In the genomic region with DNA sequence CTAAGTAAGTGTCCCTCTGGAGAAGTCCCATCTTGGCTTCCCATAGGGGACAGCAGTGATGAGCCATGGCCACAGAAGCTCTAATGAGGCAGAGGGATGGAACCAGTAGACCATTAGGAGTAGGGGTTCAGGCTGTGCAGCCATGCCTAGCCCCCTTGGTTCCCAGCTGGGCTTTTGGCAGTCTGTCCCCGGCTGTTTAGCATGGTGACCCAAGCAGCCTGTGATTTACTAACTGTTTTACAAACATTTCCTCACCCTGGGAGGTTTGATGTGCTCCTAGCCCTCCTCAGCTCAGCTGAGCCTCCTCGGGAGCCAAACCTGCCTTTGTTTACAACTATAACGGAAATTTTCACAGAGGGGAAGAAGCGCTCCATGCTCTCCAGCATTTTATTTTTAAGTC, we compare ENCODE assay signal across 12 mouse cellular contexts.
A peak's percentile ranks its signal among the peaks of the same experiment; 100 is the strongest.
DNase-seq lines count a peak whose midpoint lies in the region; ATAC-seq lines count a peak whose summit lies in the region.
"Had no signal": no experiment of that assay in that cellular context is flagged by ENCODE, and none has a peak within 500 bp of the region (broad histone marks: within the 10 kb centered on the region; RNA-seq: fewer than 3 reads in every experiment).

No protein-coding gene starts in this region.

- no peak overlapping the region for H3K4me3 ChIP-seq in kidney, embryonic 15.5 days (replicated peaks)
- H3K4me3 ChIP-seq in intestine, embryonic 15.5 days (replicated peaks): no peak overlapping the region

- H3K4me1 ChIP-seq in kidney, embryonic 15.5 days: peaks cover 40% of the 10 kb centered on the region
- H3K4me1 ChIP-seq in intestine, embryonic 15.5 days (replicated peaks): peaks cover 5% of the 10 kb centered on the region; the same call in 1 of the 2 replicates

- WGBS in kidney, embryonic 15.5 days: 21% methylated on average over 4 of the region's 4 CpGs
- WGBS in intestine, embryonic 15.5 days: 35% methylated on average over 4 of the region's 4 CpGs

- DNase-seq in cerebellum, postnatal 10 days: peak; percentile 41 to 63
- DNase-seq in cerebellum, adult 11-12 months: no peak
- no peak for DNase-seq in kidney, adult 8-10 months
- DNase-seq in lung, postnatal 14 days: peak; percentile 49
- no peak for DNase-seq in testis, postnatal 14 days (ENCODE audit: low spot score)
- DNase-seq in cerebellum, postnatal 4 days (ENCODE audit: low spot score in 2 of 2): no peak
- DNase-seq: adrenal gland, postnatal 10 days; cerebellum, postnatal 36 days had no signal

- no peaks in the 10 kb centered on the region for H3K9me3 ChIP-seq in kidney, embryonic 15.5 days (replicated peaks)
- no peaks in the 10 kb centered on the region for H3K9me3 ChIP-seq in intestine, embryonic 15.5 days

- peak; percentile 62 for ATAC-seq in kidney, embryonic 15.5 days (replicated peaks; ENCODE audit: low FRiP score)
- peak; percentile 31; the same call in 1 of the 2 replicates for ATAC-seq in intestine, embryonic 15.5 days

- H3K27me3 ChIP-seq in kidney, embryonic 15.5 days: peaks cover 10% of the 10 kb centered on the region; the same call in 1 of the 2 replicates
- H3K27me3 ChIP-seq in intestine, embryonic 15.5 days (replicated peaks): no peaks in the 10 kb centered on the region

- H3K4me2 ChIP-seq in kidney, embryonic 15.5 days: no peak overlapping the region
- no peak overlapping the region for H3K4me2 ChIP-seq in intestine, embryonic 15.5 days (replicated peaks)
- H3K4me2 ChIP-seq: midbrain, embryonic 11.5 days had no signal

- peak overlapping the region; percentile 70 for H3K27ac ChIP-seq in kidney, embryonic 15.5 days
- peak overlapping the region; percentile 29 for H3K27ac ChIP-seq in intestine, embryonic 15.5 days
- H3K27ac ChIP-seq: liver, embryonic 14.5 days had no signal

- no peak overlapping the region for H3K9ac ChIP-seq in kidney, embryonic 15.5 days
- H3K9ac ChIP-seq in intestine, embryonic 15.5 days: no peak overlapping the region
- H3K9ac ChIP-seq: liver, embryonic 14.5 days had no signal

- H3K36me3 ChIP-seq in kidney, embryonic 15.5 days: no peaks in the 10 kb centered on the region
- H3K36me3 ChIP-seq in intestine, embryonic 15.5 days: no peaks in the 10 kb centered on the region

Comparison
In these comparisons a context has a peak if more than half of its experiments do, and no peak if none do; other contexts are left out.
1. DNase-seq: peak in cerebellum, postnatal 10 days (2 of 2) and lung, postnatal 14 days (single experiment); none in cerebellum, adult 11-12 months (single experiment), kidney, adult 8-10 months (0 of 2), testis, postnatal 14 days (single experiment) and cerebellum, postnatal 4 days (0 of 2).